Mouse (Mus musculus) heart, adult 2 months (tissue): ENCODE measurements around the gene Denr.

ENCODE experiments used
- CTCF ChIP-seq: fragments of 200-600 bp; IDR thresholded peaks from 2 replicates; pipeline ENCODE4 v1.8.1; 2022; ENCODE audit warnings: antibody characterized with exemption, mild to moderate bottlenecking, moderate library complexity
- EP300 ChIP-seq: fragments of 200-500 bp; IDR thresholded peaks from 2 replicates; pipeline ENCODE4 v1.6.1; 2011; ENCODE audit warnings: low read depth, low read length, control low read depth; ENCODE audit not compliant: insufficient read depth

GRCm38 (mm10) chr5:123957213-123957612 lies 50.2 kb downstream of the Denr start:
- TF ChIP-seq CTCF (no peak), EP300 (no peak)
